Mouse (Mus musculus): ENCODE measurements around the gene Npnt.

Npnt gene

GRCm38 (mm10) chr3:132934649-132935048, 15.4 kb downstream of the Npnt start:
- DNase-seq = no peak

DNA sequence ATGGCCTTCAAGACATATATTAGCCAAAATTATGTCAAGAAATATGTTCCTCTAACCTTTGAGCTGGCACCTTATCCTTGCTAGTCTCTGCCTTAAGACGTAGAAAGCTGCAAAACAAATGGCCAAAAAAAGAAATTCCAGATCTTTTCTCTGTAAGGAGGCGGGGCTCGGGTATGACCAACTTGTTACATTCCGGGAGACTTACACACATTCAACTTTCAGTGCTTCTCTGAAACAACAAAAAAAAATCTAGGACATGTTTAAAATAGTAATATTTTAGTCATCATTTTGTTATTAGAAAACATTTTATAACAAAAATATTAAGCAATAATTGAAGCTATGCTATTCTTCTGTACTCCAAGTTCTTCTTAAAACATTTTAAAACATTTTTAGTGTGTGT, 18.6 kb downstream of the Npnt start:
- no peak for DNase-seq

DNA sequence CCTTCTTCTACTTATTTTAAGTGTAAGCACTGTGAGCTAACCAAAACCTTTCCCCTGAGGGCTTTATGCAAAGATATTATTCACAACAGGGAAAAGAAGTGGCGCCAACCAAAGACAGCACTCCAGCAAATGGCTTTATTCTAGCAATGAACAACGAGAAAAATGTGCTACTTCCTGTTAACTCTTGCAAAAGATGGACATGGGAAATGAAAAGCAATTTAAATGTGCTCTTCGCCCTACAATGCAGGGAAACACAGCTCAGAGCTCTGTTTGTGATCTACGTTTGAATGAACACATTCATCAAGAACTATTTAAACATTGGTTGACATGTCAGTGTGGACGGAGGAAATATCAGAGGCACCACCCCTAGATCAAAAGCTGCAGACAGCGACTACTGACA, 20.2 kb downstream of the Npnt start:
- DNase-seq = no peak

- DNase-seq = no peak
These were observed 21.9 kb downstream of the Npnt start for GRCm38 (mm10) chr3:132928186-132928585.

GRCm38 (mm10) chr3:132919798-132920197, 30.3 kb downstream of the Npnt start:
- DNase-seq = no peak

DNA sequence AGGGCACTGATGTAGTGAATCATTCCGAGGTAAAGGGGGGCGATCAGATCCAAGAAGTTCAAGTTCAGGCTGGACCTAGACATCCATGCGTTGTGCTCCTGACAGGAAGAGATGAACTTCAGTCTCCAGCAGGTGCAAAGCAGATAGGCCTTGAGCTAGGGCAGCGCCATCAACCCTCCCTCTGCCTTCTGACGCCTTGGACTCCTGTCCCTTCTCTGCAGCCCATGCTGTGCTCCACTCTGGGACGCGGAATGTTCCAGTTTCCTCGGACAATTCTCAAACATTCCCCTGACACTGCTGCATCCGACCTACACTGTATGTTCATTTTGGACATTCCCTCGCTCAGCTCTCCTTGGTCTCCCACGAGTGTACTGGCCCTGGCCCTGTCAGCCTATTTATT, 30.9 kb downstream of the Npnt start:
- no peak for DNase-seq

GRCm38 (mm10) chr3:132917356-132918090, 32.6 kb downstream of the Npnt start:
- no peak for DNase-seq

DNA sequence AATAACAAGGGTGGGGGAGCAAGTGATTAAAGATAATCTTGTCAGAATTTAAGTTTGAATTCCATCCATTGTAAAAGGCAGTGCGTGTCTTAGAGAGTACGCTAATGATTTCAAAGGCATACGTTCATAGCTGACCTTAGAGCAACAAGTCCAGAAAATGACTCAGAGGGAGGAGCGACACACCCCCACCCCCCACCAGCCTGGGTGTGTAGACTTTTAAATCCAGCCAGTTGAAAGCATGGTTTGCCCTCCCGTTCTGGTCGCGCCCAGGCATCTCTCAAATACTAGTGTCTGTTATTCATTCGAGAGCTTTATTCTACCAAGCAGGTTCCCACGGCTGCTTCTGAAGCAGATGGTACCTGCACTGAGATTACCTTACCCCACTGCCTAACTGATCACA, 34.4 kb downstream of the Npnt start:
- no peak for DNase-seq

- no peak for DNase-seq
These were observed 37.7 kb downstream of the Npnt start for GRCm38 (mm10) chr3:132912420-132912819.

GRCm38 (mm10) chr3:132911716-132912115, 38.4 kb downstream of the Npnt start:
- no peak for DNase-seq

DNA sequence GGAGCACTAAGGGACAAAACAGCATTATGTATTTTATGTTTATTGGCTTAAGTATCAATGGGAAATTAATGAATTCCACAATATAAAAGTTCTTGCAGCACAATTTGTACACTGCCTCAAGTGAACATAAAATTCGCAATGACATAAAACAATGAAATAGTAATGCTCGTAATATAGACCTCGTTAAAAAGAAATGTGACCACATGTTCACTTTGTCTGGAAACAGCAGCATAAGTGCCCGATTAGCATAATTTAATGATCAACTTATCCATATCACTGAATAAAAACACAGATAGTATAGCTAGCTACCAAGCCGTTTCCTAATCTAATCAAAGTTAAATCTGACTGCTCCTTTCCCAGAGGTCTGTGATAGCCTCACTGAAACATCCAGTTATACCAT, 39.4 kb downstream of the Npnt start:
- no peak for DNase-seq

- no peak for DNase-seq
These were observed 40.4 kb downstream of the Npnt start for GRCm38 (mm10) chr3:132909736-132910135.

GRCm38 (mm10) chr3:132907506-132908203, 42.4 kb downstream of the Npnt start:
- DNase-seq = no peak

DNA sequence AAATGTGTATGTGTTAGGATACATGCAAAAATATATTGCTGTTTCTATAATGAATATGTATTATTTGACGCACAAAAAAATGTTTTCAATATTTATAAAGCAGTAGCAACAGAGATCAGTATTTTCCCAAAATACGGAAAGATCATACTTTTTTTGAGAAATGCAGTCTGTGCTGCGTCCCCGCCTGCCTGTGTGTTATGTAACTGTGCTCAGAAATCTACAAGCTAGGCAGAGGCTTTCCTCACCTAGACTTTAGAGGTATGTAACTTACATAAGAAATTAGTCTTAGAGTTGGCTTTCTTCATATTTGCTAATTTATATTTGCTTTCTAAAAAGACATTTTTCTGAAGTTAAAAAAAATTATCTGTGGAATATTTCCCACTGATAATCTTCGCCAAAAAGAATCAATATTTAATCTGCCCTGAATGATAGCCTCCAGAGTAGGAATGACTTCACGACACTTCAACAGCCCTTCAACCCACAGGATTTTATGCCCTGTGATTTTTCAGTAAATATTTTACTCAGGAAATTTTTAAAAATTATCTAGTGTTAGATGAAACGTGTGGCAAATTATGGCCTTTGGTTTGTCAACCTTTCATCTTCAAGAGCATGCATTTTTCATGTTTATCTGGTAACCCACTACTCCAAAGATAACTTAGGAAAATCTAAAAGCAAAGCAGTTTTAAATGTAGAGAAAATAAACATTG, 44.7 kb downstream of the Npnt start:
- no peak for DNase-seq

DNA sequence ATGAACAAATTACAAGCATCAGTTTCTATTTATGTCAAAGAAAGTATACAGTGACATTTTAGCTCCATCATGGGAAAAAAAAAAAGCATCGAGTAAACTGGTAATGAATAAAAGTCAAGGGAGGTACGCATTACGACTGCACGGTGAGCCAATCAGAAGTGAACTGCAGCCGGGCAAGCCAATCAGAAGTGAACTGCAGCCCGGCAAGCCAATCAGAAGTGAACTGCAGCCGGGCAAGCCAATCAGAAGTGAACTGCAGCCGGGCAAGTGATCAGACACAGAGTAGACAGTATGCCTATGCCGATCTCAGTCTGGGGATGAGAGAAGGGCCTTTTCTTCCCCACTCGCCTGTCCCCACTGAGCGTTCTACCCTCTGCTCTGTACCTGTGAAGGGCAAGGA, 46.7 kb downstream of the Npnt start:
- no peak for DNase-seq

DNA sequence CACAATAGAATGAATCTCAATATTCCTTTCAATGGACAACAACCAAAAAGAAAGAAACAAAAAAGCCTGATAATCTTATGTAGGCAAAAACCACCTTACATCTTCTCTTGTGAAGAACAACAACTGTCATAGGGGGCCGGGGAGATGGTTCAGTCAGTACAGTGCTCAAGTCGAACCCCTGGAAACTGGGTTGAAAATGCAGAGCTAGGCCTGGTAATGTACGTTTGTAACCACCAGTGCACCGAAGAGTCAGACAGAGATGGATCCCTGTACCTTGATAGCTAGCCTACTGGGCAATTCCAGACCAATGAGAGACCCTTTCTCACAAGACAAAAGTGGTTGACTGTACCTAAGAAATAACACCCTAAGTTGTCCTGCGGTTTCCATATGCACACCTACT, 47.2 kb downstream of the Npnt start:
- DNase-seq = no peak

- no peak for DNase-seq
These were observed 47.9 kb downstream of the Npnt start for GRCm38 (mm10) chr3:132902206-132902605.

DNA sequence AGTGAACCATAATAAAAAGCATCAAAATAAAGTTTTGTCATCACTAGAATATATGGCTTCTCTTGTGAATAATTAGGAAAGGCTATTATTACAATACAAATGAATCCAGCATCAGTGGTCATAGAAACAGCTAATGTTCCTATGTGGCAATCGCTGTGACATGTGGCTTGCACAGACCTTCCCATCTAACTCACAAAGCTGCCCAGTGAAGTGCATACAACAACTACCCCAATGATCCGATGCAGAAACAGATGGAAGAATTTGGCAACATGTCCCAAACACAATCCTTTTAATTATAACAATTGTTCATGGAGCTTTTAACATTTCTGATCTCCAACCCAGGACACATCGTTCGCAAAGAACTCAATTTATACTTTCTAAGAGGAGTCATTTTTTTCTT, 52.2 kb downstream of the Npnt start:
- no peak for DNase-seq

DNA sequence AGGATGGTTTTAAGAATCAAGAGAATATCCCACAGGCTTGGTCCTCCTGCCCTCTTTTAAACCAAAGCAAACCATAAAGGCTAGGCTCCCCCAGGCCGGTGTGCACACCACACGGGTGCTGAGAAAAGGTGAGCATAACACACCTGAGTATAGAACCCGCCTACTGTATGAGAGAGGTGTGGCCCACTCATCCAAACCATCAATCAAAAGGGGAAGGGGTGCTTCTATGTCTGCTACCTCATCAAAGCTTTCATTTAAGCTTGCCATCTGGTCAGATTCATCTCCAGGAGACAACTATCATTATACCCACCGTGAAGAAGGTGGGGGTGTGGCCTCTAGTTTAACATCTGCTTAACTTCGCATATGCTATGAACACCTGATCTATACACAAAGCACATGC, 52.7 kb downstream of the Npnt start:
- no peak for DNase-seq

- DNase-seq = no peak
These were observed 56.0 kb downstream of the Npnt start for GRCm38 (mm10) chr3:132894086-132894485.

GRCm38 (mm10) chr3:132893676-132894075, 56.4 kb downstream of the Npnt start:
- DNase-seq = no peak

DNA sequence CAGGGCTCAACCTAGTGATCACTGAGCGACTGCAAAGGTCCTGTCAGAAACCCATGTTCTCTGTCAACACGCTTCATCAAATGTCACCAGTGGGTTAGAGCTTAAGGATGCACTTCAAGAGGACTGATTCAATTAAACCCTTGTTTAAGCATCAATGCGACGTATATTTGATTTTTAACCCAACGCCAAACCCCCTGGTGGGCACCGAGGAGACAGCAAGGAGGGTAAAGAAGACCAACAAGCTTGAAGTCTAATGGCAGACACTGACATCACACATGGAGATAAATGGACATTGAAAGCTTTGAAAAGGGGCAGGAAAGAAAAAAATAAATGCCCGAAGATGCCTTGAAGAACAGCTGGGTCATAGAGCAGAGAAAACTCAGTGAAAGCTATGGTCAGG, 57.0 kb downstream of the Npnt start:
- no peak for DNase-seq

DNA sequence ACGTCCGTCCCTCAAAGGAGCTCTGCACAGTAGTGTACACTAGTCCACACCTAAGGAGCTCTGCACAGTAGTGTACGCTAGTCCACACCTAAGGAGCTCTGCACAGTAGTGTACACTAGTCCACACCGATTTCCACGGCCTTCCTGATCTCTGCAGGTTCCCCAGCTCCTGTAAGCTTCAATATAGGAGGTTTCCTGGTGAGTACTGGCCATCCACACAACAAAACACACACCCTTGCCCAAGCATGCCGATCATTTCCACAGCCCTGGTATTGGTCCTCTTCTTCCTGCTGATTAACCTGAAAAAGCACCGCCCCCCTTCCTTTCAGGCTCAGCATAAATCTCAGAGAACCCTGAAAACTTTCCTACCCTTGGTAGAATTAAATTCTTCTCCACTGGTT, 57.6 kb downstream of the Npnt start:
- DNase-seq = no peak
